Mouse (Mus musculus): ENCODE measurements around the gene Olfr1395. TPM values are rescaled to one million over a fixed set of nuclear protein-coding genes. Genes with fewer than 3 reads are reported as not detected.

Olfr1395 gene
- not detected for total RNA-seq (2021)
- long read RNA-seq, experiment 1 = 0 reads
- long read RNA-seq, experiment 2 = 0 reads

DNA sequence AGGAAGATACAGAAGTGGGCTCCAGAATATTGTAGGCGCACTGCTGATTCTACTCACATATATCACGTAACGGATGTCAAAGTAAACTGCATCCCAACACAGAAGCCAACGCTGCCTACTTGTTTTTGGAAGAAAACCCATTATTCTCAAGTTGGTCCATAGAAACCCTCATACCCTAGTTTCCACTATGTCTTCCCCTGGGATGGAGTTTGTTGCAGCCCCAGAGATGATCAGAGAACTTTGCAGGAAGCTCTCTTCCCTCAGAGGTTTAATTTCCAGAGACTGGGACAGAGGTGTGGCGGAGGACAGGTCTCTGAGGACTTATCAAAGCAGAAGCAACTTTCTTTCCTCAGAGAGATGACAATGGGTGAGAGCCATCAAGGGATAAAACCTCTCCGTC is at the start of gene Olfr1395:
Gene Olfr1395 (plus strand): TSS at position 301 of the 400 bp plus-strand sequence.
- DNase-seq = no peak

- no peak for DNase-seq
These were observed 49.3 kb upstream of the Olfr1395 start for GRCm38 (mm10) chr11:49092786-49093185.

DNA sequence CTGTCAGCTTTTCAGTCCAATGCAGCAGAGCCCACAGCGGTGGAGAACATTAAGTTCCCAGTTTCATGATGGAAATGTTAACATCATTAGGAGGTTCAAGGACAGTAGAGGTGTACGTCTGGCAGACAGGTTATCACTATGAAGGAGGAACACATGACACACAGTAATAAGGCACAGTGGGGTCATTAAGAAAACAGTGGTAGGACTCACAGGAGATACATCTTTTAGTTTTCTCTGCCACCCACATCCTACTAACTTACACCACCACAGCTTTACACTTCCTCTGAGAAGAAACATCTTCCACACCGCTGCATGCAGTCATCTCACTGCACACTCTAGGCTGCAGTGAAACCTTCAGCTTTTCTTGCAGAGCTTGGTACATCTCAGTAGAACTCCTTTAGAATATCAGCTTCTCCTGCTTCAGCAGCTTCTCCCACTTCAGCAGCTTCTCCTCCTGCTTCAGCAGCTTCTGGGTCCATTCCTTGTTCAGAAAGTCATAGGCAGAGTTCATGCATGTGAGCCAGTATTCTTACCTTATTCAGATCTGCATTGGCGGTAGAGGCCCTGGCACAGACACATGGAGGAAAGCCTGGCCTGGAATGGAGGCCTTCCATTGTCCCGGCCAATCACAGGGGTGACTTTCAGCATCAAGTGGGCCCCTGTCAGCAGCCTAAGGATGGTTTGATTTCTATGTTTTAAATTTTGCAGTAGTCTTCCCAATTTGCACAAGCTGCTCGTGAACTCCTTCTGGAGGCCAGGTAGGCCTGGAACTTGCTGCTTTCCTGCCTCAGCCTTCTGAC is 48.0 kb upstream of the Olfr1395 start:
- DNase-seq = no peak

DNA sequence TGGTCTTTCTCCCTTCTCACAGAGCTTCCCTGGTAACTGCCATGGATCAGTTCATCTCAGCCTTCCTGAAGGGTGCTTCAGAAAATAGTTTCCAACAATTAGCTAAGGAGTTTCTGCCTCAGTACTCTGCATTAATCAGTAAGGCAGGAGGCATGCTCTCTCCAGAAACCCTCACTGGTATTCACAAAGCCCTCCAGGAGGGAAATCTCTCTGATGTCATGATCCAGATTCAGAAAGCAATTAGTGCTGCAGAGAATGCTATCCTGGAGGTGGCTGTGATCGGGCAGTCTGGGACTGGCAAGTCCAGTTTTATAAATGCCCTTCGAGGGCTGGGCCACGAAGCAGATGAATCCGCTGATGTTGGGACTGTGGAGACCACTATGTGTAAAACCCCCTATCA is 46.7 kb upstream of the Olfr1395 start:
- no peak for DNase-seq

DNA sequence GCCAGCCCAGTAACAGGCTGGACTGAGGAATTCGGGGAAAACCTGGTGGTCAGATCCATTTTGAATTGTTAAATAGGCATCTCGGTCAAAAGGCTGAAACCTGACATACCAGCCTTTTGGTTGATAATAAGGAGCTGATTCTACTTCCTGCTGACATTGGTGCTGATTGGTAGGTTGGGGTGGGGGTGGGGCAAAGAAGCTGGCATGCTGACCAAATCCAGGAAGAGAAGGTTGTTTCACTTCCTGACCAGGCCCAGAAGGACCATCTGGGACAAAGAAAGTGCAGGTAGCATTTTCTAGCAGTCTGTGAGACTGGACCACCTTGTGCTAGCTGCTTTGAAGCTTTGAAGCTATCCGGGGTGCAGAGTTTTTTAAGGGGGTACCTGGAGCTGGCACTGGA is 41.7 kb upstream of the Olfr1395 start:
- no peak for DNase-seq

DNA sequence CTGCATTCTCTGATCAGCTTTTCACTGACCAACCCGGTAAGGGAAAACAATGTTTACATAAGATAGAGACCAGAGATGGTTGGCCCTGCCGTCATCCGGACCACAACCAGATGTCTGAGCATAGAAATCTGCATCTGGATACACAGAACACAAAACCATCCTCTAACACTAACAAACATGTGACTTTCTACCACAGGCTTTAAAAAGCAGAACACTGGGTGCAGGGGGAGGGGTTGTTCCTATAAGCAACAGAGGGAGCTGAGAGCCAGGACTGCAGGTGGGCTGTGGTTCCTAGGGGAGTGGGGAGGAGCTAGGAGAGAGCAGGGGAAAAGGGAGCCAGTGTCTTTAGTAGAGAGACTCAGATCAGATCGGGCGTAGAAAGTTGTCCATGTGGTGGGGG is 40.6 kb upstream of the Olfr1395 start:
- no peak for DNase-seq

DNA sequence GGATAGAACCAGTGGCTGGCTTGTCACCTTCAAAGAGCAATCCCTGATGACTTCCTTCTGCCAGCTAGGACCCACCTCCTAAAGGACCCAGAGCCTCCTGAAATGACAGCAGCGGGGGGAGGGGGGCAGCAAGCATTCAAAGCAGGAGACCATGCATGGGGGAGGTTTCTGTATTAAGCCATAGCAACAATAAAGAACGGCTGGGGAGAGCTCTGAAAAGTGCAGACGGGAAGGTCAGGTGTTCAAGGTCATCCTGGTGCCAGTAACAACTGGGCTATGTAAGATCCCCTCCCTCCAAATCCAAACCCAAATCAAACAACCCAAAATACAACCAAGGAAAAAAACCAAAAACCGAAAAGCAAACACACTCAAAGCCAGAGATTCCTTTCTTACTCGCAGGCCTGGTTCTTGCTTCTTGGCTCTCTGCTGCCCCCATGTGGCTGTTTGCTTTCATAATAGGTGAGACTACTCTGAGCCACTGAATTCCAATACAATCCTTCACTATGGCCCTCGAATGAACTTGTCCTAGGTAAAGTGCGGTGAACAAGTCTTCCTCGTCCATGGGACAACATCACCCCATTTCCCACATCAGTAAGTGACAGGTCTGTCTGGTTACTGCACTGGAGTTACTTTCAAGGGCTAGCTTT is 38.9 kb upstream of the Olfr1395 start:
- peak; percentile 93 for DNase-seq

DNA sequence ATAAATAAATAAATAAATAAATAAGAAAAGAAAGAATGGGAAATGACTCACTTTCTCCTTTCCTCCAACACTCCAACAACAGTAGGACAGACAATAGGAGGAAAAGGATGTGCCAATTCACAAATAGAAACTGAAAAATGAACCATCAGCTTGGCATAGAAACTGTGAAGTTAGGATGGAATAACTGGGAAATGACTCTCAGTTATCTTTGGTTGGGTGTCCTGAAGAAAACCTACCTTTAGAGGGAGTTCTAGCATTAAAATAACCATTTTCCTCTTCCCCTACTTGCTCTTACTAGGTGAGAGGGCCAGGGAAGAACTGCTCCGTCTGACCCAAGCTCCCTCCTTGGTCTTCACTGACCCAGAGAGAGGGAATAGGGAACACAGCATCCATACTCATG is 36.3 kb upstream of the Olfr1395 start:
- DNase-seq = no peak

DNA sequence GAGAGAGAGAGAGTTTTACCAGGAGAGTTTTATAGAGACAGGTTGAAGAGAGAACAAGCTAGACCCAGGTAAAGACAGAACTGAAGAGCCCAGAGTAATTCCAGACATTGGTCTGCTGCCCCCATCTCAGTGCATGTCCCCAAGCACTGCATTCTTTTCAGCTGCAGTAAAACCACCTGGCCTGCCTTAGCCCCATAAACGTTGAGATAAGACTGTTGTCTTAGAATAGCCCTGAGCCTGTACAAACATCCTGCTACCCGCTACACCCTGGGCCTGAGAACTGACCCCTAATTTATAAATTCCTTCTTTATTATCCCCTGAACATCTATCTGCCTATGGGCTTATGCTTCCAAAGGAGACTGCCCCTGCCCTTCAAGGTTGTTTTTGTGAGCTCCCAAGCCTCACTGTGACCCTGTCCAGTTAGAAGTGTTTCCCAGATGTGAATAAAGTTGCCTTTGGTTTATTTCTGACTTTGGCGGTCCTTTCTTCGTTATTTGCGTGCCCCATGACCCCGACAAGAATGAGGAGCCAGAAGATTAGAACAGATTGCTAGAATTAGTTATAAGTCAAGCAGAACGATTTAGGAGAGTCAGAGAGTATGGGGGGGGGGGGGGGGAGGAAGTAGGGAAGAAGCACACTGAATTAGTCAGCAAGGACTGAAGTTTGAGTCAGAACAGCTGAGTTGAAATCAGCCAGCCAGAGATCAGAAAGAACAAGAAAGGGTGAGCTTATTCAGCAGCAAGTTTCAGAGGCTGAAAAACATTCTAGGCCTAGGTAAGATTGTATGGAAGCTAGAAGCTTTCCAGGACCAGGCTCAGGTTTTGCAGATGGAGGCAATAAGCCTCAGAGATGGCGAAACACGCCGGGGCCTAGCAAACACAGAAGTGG is 34.2 kb upstream of the Olfr1395 start:
- no peak for DNase-seq

DNA sequence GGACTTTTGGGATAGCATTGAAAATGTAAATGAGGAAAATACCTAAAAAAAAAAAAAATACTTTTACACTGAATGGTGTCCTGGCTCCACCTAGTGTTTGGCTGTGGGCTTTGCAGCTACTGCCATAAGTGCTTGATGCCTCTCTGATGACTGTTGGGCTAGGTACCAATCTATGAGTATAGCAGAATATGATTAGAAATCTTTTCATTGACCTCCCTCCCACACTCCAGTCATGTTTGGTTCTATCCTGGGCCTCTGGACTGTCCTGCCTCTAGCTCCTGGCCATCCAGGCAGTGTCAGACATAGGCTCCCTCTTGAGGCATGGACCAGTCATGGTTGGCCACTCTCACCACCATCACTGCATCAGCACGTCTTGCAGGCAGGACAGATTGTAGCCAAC is 33.2 kb upstream of the Olfr1395 start:
- DNase-seq = no peak

DNA sequence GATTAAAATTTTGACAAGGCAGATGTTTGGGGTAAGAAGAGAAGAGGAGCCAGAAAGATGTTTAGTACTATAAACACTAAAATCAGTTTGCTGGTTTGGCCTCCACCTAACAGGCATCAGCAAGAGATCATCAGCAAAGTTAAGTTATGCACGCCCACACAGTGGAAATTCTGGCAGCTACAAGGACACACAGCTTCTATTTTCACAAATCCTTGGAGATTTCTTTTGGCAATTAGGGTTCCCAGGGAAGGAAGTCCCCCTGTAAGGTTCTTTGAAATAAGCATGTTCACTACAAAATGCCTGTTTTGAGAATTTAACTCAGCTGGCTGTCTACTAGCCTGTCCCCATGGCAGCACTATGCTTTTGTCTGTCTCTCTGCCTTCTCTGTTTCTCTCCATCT is 31.1 kb upstream of the Olfr1395 start:
- no peak for DNase-seq

DNA sequence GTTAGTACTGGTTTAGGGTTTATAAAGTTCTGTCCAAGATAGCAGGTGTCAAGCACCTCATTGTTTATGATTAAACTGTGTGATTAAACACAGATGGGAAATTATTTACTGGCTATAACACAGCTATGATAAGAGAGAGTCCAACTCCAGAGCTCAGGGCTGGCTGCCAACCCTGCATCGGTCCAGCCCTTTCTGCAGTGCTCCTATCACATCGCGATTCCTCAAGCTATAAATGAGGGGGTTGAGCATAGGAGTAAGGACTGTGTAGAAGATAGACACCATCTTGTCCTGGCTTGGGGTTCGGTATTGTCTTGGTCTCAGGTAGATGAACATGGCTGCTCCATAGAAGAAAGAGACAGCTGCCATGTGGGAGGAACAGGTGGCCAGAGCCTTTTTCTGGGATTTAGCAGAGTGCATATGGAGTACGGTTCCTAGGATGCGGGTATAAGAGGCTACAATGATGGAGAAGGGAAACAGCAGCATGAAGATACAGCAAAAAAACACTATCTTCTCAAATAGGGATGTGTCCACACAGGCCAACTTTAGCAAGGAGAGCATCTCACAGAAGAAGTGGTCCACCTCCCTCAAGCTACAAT is 29.4 kb upstream of the Olfr1395 start:
- no peak for DNase-seq

DNA sequence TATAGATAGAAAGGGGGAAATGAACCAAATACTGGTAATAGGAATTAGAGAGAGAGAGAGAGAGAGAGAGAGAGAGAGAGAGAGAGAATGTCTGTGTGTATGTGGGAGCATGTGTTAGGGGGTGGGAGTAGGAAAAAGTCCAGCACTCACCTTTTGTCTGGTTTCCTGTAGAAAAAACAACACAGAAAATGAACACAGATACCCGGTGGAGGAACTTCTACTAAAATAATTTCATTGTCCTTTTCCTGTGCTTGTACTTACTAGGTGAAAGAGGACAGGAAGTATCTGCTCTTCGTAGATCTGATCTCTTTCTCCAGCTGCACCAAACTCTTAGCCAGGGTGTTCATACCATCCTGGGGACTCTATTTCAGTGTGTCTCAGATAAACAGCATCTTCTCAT is 27.9 kb upstream of the Olfr1395 start:
- no peak for DNase-seq

DNA sequence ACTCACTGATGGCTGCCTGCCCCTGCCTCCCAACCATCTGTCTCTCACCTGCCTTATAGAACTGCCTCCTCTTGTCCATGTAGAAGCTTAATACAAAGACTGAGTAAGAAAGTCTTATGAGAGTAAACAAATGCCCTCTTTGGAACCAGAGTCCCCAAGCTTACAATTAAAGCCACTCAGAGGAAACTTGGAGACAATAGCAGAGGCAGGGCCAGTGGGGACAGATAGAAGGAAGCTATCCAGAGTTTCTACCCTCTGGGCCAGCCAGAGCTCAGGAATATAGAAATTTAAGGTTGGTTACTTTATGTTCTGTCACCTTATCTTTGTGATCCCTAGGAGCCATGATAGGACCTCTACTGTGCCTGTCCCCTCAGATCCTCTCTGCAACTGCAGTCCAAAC is 27.3 kb upstream of the Olfr1395 start, which contains the start of gene Olfr1396:
Gene Olfr1396 (minus strand): TSS at position 101 of the 400 bp plus-strand sequence.
- no peak for DNase-seq

- no peak for DNase-seq
These were observed 22.4 kb upstream of the Olfr1395 start for GRCm38 (mm10) chr11:49119635-49120034.

DNA sequence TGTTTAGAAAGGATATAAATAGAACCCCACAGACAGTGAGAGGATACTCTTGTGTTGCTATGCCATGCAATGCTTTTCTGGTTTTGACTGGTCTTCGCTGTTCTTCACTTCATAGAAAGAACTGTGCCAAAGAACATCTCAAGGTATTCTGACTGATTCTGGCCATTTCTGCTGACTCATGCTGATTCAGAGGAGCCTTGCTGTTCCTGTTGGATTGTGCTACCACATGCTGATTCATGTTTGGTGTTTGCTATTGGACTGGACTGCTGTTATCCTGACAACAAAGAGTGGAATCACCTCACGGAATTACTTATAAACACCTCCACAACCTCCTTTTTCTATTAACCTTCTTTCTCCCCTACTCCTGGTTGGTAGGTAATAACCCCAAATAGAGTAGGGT is 17.9 kb upstream of the Olfr1395 start:
- DNase-seq = no peak

- no peak for DNase-seq
These were observed 12.0 kb downstream of the Olfr1395 start, which contains the start of gene Olfr1394 for GRCm38 (mm10) chr11:49154077-49154476. TSS of gene Olfr1394 (plus strand) at chr11:49154377.

- no peak for DNase-seq
These were observed 15.0 kb downstream of the Olfr1395 start for GRCm38 (mm10) chr11:49156821-49157814.

GRCm38 (mm10) chr11:49168839-49169611 is 27.0 kb downstream of the Olfr1395 start:
- peak; percentile 14 for DNase-seq

DNA sequence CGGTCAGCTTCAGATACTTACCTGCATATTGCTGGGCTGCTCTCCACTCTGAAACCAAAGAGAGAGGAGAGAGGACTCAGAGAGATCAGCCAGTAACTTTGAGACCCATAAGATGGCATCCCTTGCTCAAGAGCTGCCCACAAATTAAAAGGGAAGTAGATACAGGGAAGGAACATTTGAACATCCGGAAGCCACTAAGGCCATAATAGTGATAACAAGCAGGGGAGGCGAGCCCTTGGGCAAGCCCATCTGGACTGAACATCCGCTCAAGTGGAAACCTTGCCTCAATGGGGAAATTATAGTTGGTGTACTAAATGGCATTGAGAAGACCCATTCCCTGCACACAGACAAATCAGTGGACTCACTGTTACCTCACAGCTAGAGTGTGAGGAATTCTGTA is 28.5 kb downstream of the Olfr1395 start:
- DNase-seq = no peak
